ENCODE assay signal across 10 mouse cellular contexts in genomic region chr2:167250736-167251337, GRCm38 (mm10). TPM values are rescaled to one million over a fixed set of nuclear protein-coding genes. Genes with fewer than 3 reads are reported as not detected.
DNase-seq lines count a peak whose midpoint lies in the region; ATAC-seq and TF ChIP-seq lines count a peak whose summit lies in the region.
"Had no signal": no experiment of that assay in that cellular context is flagged by ENCODE, and none has a peak within 500 bp of the region (broad histone marks: within the 10 kb centered on the region; RNA-seq: fewer than 3 reads in every experiment).

No protein-coding gene starts in this region.

- peak; percentile 40 for ATAC-seq in kidney, embryonic 16.5 days (ENCODE audit: low FRiP score, low TSS enrichment)
- no peak for ATAC-seq in stomach, embryonic 14.5 days (ENCODE audit: insufficient number of reproducible peaks, insufficient read depth, low FRiP score, low read depth)

- peak overlapping the region; percentile 41 for H3K4me3 ChIP-seq in testis, adult 2 months (ENCODE audit: control insufficient read depth, low read depth, low read length)
- no peak overlapping the region for H3K4me3 ChIP-seq in kidney, embryonic 16.5 days (ENCODE audit: low read length)
- H3K4me3 ChIP-seq in stomach, embryonic 14.5 days (ENCODE audit: low read depth, low read length), result no peak overlapping the region
- H3K4me3 ChIP-seq: neural tube, embryonic 13.5 days had no signal

- H3K27ac ChIP-seq in testis, adult 2 months (ENCODE audit: control insufficient read depth, insufficient read depth, low read depth, low read length), result peak overlapping the region; percentile 88
- H3K27ac ChIP-seq in kidney, embryonic 16.5 days (ENCODE audit: low read length), result peak overlapping the region; percentile 67
- H3K27ac ChIP-seq in stomach, embryonic 14.5 days (ENCODE audit: low read length), result peak overlapping the region; percentile 59; the same call in 1 of the 2 replicates
- H3K27ac ChIP-seq: neural tube, embryonic 13.5 days had no signal

- 0 out of 2 replicates have a peak overlapping the region, but pooled peaks have one; percentile 39 for H3K9ac ChIP-seq in kidney, embryonic 16.5 days (replicated peaks; ENCODE audit: low read length)
- no peak overlapping the region for H3K9ac ChIP-seq in stomach, embryonic 14.5 days (replicated peaks; ENCODE audit: low read depth, low read length)
- H3K9ac ChIP-seq: neural tube, embryonic 13.5 days had no signal

- no peak for TF ChIP-seq CTCF in testis, adult 2 months (IDR thresholded peaks at IDR 0.05; ENCODE audit: control insufficient read depth, insufficient read depth, insufficient replicate concordance, low read depth, low read length)

- peak; percentile 47 for DNase-seq in embryo, embryonic 10.5 days (ENCODE audit: low spot score)
- no peak for DNase-seq in embryo, embryonic 9.5 days (ENCODE audit: extremely low spot score)
- no peak for DNase-seq in testis, postnatal 14 days (ENCODE audit: low spot score)
- no peak for DNase-seq in B cell, adult 2 months
- no peak for DNase-seq in right cerebral cortex, postnatal 36 days (ENCODE audit: low spot score in 2 of 2)
- DNase-seq: cerebellum, postnatal 10 days had no signal

- TF ChIP-seq POLR2A in testis, adult 2 months (IDR thresholded peaks at IDR 0.05; ENCODE audit: control insufficient read depth, low read depth, low read length), result no peak; the same call in 1 of the 2 replicates

- no peaks in the 10 kb centered on the region for H3K9me3 ChIP-seq in kidney, embryonic 16.5 days (ENCODE audit: low read length)
- H3K9me3 ChIP-seq in stomach, embryonic 14.5 days (ENCODE audit: control insufficient read depth, low read depth, low read length), result no peaks in the 10 kb centered on the region
- H3K9me3 ChIP-seq: neural tube, embryonic 13.5 days had no signal

- H3K36me3 ChIP-seq in testis, adult 2 months (ENCODE audit: control insufficient read depth, insufficient read depth, low read length), result no peaks in the 10 kb centered on the region
- no peaks in the 10 kb centered on the region for H3K36me3 ChIP-seq in kidney, embryonic 16.5 days (ENCODE audit: insufficient read depth, low read length)
- no peaks in the 10 kb centered on the region for H3K36me3 ChIP-seq in stomach, embryonic 14.5 days (ENCODE audit: control insufficient read depth, insufficient read depth, low read length)
- H3K36me3 ChIP-seq: neural tube, embryonic 13.5 days had no signal

- WGBS in kidney, embryonic 16.5 days, result 24% methylated on average over 7 of the region's 7 CpGs
- WGBS in stomach, embryonic 14.5 days, result 19% methylated on average over 7 of the region's 7 CpGs

- peaks cover 10% of the 10 kb centered on the region for H3K4me1 ChIP-seq in testis, adult 2 months (ENCODE audit: control insufficient read depth, insufficient read depth, low read length)
- peaks cover 30% of the 10 kb centered on the region for H3K4me1 ChIP-seq in kidney, embryonic 16.5 days (ENCODE audit: insufficient read depth, low read length)
- peaks cover 30% of the 10 kb centered on the region for H3K4me1 ChIP-seq in stomach, embryonic 14.5 days (ENCODE audit: control insufficient read depth, insufficient read depth, low read length)

- no peaks in the 10 kb centered on the region for H3K27me3 ChIP-seq in testis, adult 2 months (ENCODE audit: control insufficient read depth, insufficient read depth, low read length)
- H3K27me3 ChIP-seq in kidney, embryonic 16.5 days (ENCODE audit: insufficient read depth, low read length), result no peaks in the 10 kb centered on the region
- no peaks in the 10 kb centered on the region for H3K27me3 ChIP-seq in stomach, embryonic 14.5 days (ENCODE audit: control insufficient read depth, insufficient read depth, low read length)
- H3K27me3 ChIP-seq: neural tube, embryonic 13.5 days had no signal

- H3K4me2 ChIP-seq in kidney, embryonic 16.5 days (replicated peaks; ENCODE audit: low read depth, low read length), result peak overlapping the region; percentile 20; the same call in 1 of the 2 replicates
- H3K4me2 ChIP-seq in stomach, embryonic 14.5 days (replicated peaks; ENCODE audit: low read depth, low read length), result 0 out of 2 replicates have a peak overlapping the region, but pooled peaks have one; percentile 2
- H3K4me2 ChIP-seq: neural tube, embryonic 13.5 days had no signal

RNA-seq across cellular contexts. Expression of gene Ptgis, which starts 10.4 kb away (rescaled TPM):
- polyA plus RNA-seq in testis, adult 2 months (2012; rRNA removed), result 7.2 and 9.1 TPM in 2 replicates
- polyA plus RNA-seq in kidney, embryonic 16.5 days (2015; fragmentation: Nextera tagmentation; extraction: Ambion mirVana), result 18.4 and 20.6 TPM in 2 replicates
- polyA plus RNA-seq in stomach, embryonic 14.5 days (2014; fragmentation: Nextera tagmentation; extraction: Ambion mirVana), result 26.6 and 28.1 TPM in 2 replicates
